ENCODE assay signal across 21 mouse cellular contexts in genomic region chr6:99919816-99920562, GRCm38 (mm10).
A peak's percentile ranks its signal among the peaks of the same experiment; 100 is the strongest.
DNase-seq lines count a peak whose midpoint lies in the region.
"Had no signal": no experiment of that assay in that cellular context is flagged by ENCODE, and none has a peak within 500 bp of the region (broad histone marks: within the 10 kb centered on the region; RNA-seq: fewer than 3 reads in every experiment).

No protein-coding gene starts in this region.

- 77% methylated on average over 7 of the region's 7 CpGs for WGBS in heart, embryonic 10.5 days

- H3K36me3 ChIP-seq in heart, embryonic 10.5 days, result no peaks in the 10 kb centered on the region
- H3K36me3 ChIP-seq: embryonic facial prominence, embryonic 15.5 days; limb, embryonic 13.5 days; liver, embryonic 12.5 days; stomach, embryonic 15.5 days had no signal

- H3K9me3 ChIP-seq in heart, embryonic 10.5 days, result no peaks in the 10 kb centered on the region
- H3K9me3 ChIP-seq: embryonic facial prominence, embryonic 15.5 days; limb, embryonic 13.5 days; liver, embryonic 12.5 days; stomach, embryonic 15.5 days had no signal

- peaks cover 61% of the 10 kb centered on the region for H3K27me3 ChIP-seq in heart, embryonic 10.5 days (ENCODE audit: insufficient read depth, poor library complexity, severe bottlenecking)
- H3K27me3 ChIP-seq: embryonic facial prominence, embryonic 15.5 days; liver, embryonic 12.5 days; stomach, embryonic 15.5 days had no signal

- H3K4me1 ChIP-seq in heart, embryonic 10.5 days, result peaks cover 2% of the 10 kb centered on the region; the same call in 1 of the 2 replicates
- H3K4me1 ChIP-seq: liver, embryonic 12.5 days; stomach, embryonic 15.5 days had no signal

- H3K27ac ChIP-seq in heart, embryonic 10.5 days, result no peak overlapping the region
- H3K27ac ChIP-seq: embryonic facial prominence, embryonic 15.5 days; hindbrain, embryonic 14.5 days; limb, embryonic 13.5 days; liver, embryonic 12.5 days; stomach, embryonic 15.5 days had no signal

- DNase-seq in adrenal gland, adult 2 months, result peak; percentile 69
- no peak for DNase-seq in adrenal gland, postnatal 10 days
- peak; percentile 93 for DNase-seq in heart, adult 11 months
- no peak for DNase-seq in heart, embryonic 10.5 days (ENCODE audit: low spot score)
- DNase-seq in lung, postnatal 10 days, result peak; percentile 41
- no peak for DNase-seq in lung, postnatal 14 days
- peak; percentile 28 for DNase-seq in brain, adult 2 months (ENCODE audit: low read depth, low spot score)
- DNase-seq in cerebellum, postnatal 25 days, result no peak
- DNase-seq: cerebellum, adult 8-10 months; gastrocnemius, postnatal 25 days; kidney, adult 18-20 months; kidney, postnatal 4 days; lung, adult 18-20 months; thymus, adult 2 months; thymus, postnatal 4 days had no signal

- H3K4me3 ChIP-seq in heart, embryonic 10.5 days, result no peak overlapping the region
- H3K4me3 ChIP-seq: embryonic facial prominence, embryonic 15.5 days; limb, embryonic 13.5 days; liver, embryonic 12.5 days; myocyte; stomach, embryonic 15.5 days had no signal

Comparison
In these comparisons a context has a peak if more than half of its experiments do, and no peak if none do; other contexts are left out.
1. DNase-seq: peak in adrenal gland, adult 2 months (single experiment), heart, adult 11 months (single experiment), lung, postnatal 10 days (single experiment) and brain, adult 2 months (single experiment); none in adrenal gland, postnatal 10 days (single experiment), heart, embryonic 10.5 days (single experiment), lung, postnatal 14 days (single experiment) and cerebellum, postnatal 25 days (0 of 2).